Mouse (Mus musculus) intestine, embryonic 16.5 days (tissue): ENCODE data around the gene Lix1l. TPM values are rescaled to one million over a fixed set of nuclear protein-coding genes. Genes with fewer than 3 reads are reported as not detected.

Source experiments
- ATAC-seq: fragments of 200-750 bp; cut with Nextera tagmentation; 2 replicates; pipeline ENCODE4 v1.8.0; 2017; ENCODE audit warnings: moderate TSS enrichment, moderate library complexity
- H3K27ac ChIP-seq: fragments of 300-500 bp; sonication (generic); 2 replicates; pipeline ENCODE4 v1.5.1; 2014; ENCODE audit warnings: mild to moderate bottlenecking, low read length
- H3K27me3 ChIP-seq: fragments of 300-500 bp; sonication (generic); replicated peaks from 2 replicates; pipeline ENCODE4 v1.6.1; 2014; ENCODE audit warnings: low read length, control low read depth, mixed read lengths; ENCODE audit not compliant: control insufficient read depth, insufficient read depth
- H3K36me3 ChIP-seq: fragments of 300-500 bp; sonication (generic); 2 replicates; pipeline ENCODE4 v1.6.1; 2014; ENCODE audit warnings: low read length, control low read depth; ENCODE audit not compliant: control insufficient read depth, insufficient read depth
- H3K4me1 ChIP-seq: fragments of 300-500 bp; sonication (generic); 2 replicates; pipeline ENCODE4 v1.6.1; 2014; ENCODE audit warnings: low read length, control low read depth, mixed read lengths; ENCODE audit not compliant: control insufficient read depth, insufficient read depth
- H3K4me2 ChIP-seq: fragments of 300-500 bp; sonication (generic); 2 replicates; pipeline ENCODE4 v1.6.1; 2014; ENCODE audit warnings: low read depth, low read length, control low read depth
- H3K4me3 ChIP-seq: fragments of 300-500 bp; sonication (generic); 2 replicates; pipeline ENCODE4 v1.5.1; 2014; ENCODE audit warnings: mild to moderate bottlenecking, low read length
- H3K9ac ChIP-seq: fragments of 300-500 bp; sonication (generic); 2 replicates; pipeline ENCODE4 v1.6.1; 2014; ENCODE audit warnings: low read depth, low read length
- H3K9me3 ChIP-seq: fragments of 300-500 bp; sonication (generic); 2 replicates; pipeline ENCODE4 v1.6.1; 2016; ENCODE audit warnings: low read length, control low read depth; ENCODE audit not compliant: control insufficient read depth
- WGBS: fragments of 180-500 bp; shearing (Covaris S2); extraction: QIAGEN DNeasy Blood & Tissue Kit; methylation state at CpG from one replicate; pipeline ENCODE4 v1.1.7; 2014; 5-methylcytosine and 5-hydroxymethylcytosine counted together
- polyA plus RNA-seq: library from polyadenylated mRNA; unstranded; fragments of >200 nt; fragmentation: Nextera tagmentation; extraction: Ambion mirVana; gene quantifications from 2 replicates; pipeline ENCODE4 v1.2.1, GENCODE M21; 2015

Lix1l gene
- polyA plus RNA-seq, 1 experiment from 2014 or later: 4.8 TPM

- peak overlapping the region; percentile 53; the same call in 1 of the 2 replicates for H3K9ac ChIP-seq
- 39% methylated on average over 10 of the region's 10 CpGs for WGBS
These were observed 36.9 kb upstream of the Lix1l start for GRCm38 (mm10) chr3:96563911-96564632.

GRCm38 (mm10) chr3:96564633-96565032, 36.3 kb upstream of the Lix1l start:
- H3K36me3 ChIP-seq: peaks cover 11% of the 10 kb centered on the region
- peak; percentile 34; the same call in 1 of the 2 replicates for ATAC-seq

More at GRCm38 (mm10) chr3:96563911-96564632, 36.9 kb upstream of the Lix1l start:
- H3K36me3 ChIP-seq: peaks cover 13% of the 10 kb centered on the region
- H3K4me1 ChIP-seq: peaks cover 51% of the 10 kb centered on the region
- H3K27me3 ChIP-seq: no peaks in the 10 kb centered on the region
- peak overlapping the region; percentile 94 for H3K27ac ChIP-seq
- peak overlapping the region; percentile 9 for H3K4me3 ChIP-seq
- ATAC-seq: peak; percentile 67
- no peaks in the 10 kb centered on the region for H3K9me3 ChIP-seq
- peak overlapping the region; percentile 29; the same call in 1 of the 2 replicates for H3K4me2 ChIP-seq

GRCm38 (mm10) chr3:96565105-96565504, 35.8 kb upstream of the Lix1l start:
- Histone ChIP-seq H3K4me1 (peaks cover 48% of the 10 kb centered on the region), H3K27me3 (no peaks in the 10 kb centered on the region), H3K36me3 (peaks cover 9% of the 10 kb centered on the region), H3K4me3 (no peak overlapping the region), H3K4me2 (no peak overlapping the region), H3K27ac (peak overlapping the region; percentile 94; the same call in 1 of the 2 replicates), H3K9ac (no peak overlapping the region), H3K9me3 (no peaks in the 10 kb centered on the region)
- 77% methylated on average over 3 of the region's 3 CpGs for WGBS
- no peak for ATAC-seq

More at GRCm38 (mm10) chr3:96564633-96565032, 36.3 kb upstream of the Lix1l start:
- Histone ChIP-seq H3K27ac (peak overlapping the region; percentile 94), H3K4me1 (peaks cover 51% of the 10 kb centered on the region), H3K27me3 (no peaks in the 10 kb centered on the region), H3K9me3 (no peaks in the 10 kb centered on the region), H3K9ac (peak overlapping the region; percentile 53), H3K4me2 (peak overlapping the region; percentile 29; the same call in 1 of the 2 replicates), H3K4me3 (peak overlapping the region; percentile 9)
- 47% methylated on average over 7 of the region's 7 CpGs for WGBS

- H3K27me3 ChIP-seq: no peaks in the 10 kb centered on the region
- peak overlapping the region; percentile 15; the same call in 1 of the 2 replicates for H3K27ac ChIP-seq
- H3K4me3 ChIP-seq: no peak overlapping the region
- peaks cover 35% of the 10 kb centered on the region for H3K4me1 ChIP-seq
- no peak overlapping the region for H3K4me2 ChIP-seq
- H3K36me3 ChIP-seq: no peaks in the 10 kb centered on the region
- no peaks in the 10 kb centered on the region for H3K9me3 ChIP-seq
- no peak for ATAC-seq
- H3K9ac ChIP-seq: no peak overlapping the region
- WGBS: 80% methylated on average over 8 of the region's 8 CpGs
These were observed 34.1 kb upstream of the Lix1l start for GRCm38 (mm10) chr3:96566661-96567450.

GRCm38 (mm10) chr3:96568605-96569004, 32.3 kb upstream of the Lix1l start:
- Histone ChIP-seq H3K27ac (no peak overlapping the region), H3K4me1 (peaks cover 33% of the 10 kb centered on the region), H3K9me3 (no peaks in the 10 kb centered on the region), H3K4me3 (no peak overlapping the region), H3K36me3 (no peaks in the 10 kb centered on the region), H3K9ac (no peak overlapping the region), H3K4me2 (no peak overlapping the region), H3K27me3 (no peaks in the 10 kb centered on the region)
- WGBS: 72% methylated on average over 8 of the region's 8 CpGs
- ATAC-seq: no peak

GRCm38 (mm10) chr3:96569506-96569905, 31.4 kb upstream of the Lix1l start:
- H3K27me3 ChIP-seq: no peaks in the 10 kb centered on the region
- H3K9ac ChIP-seq: no peak overlapping the region
- no peak overlapping the region for H3K4me2 ChIP-seq
- H3K4me3 ChIP-seq: no peak overlapping the region
- H3K27ac ChIP-seq: peak overlapping the region; percentile 15; the same call in 1 of the 2 replicates
- WGBS: 91% methylated on average over 13 of the region's 13 CpGs
- no peak for ATAC-seq
- peaks cover 24% of the 10 kb centered on the region for H3K4me1 ChIP-seq
- H3K36me3 ChIP-seq: no peaks in the 10 kb centered on the region
- H3K9me3 ChIP-seq: no peaks in the 10 kb centered on the region

GRCm38 (mm10) chr3:96569966-96570605, 30.9 kb upstream of the Lix1l start:
- Histone ChIP-seq H3K27ac (no peak overlapping the region), H3K4me1 (peaks cover 19% of the 10 kb centered on the region), H3K36me3 (no peaks in the 10 kb centered on the region), H3K4me3 (no peak overlapping the region), H3K4me2 (no peak overlapping the region), H3K9me3 (no peaks in the 10 kb centered on the region), H3K9ac (no peak overlapping the region), H3K27me3 (no peaks in the 10 kb centered on the region)
- 82% methylated on average over 11 of the region's 11 CpGs for WGBS
- ATAC-seq: no peak

GRCm38 (mm10) chr3:96570643-96571042, 30.3 kb upstream of the Lix1l start:
- Histone ChIP-seq H3K27ac (no peak overlapping the region; the same call in 1 of the 2 replicates), H3K4me3 (no peak overlapping the region), H3K36me3 (no peaks in the 10 kb centered on the region), H3K9me3 (no peaks in the 10 kb centered on the region), H3K4me2 (no peak overlapping the region), H3K4me1 (peaks cover 18% of the 10 kb centered on the region), H3K27me3 (no peaks in the 10 kb centered on the region), H3K9ac (no peak overlapping the region)
- 67% methylated on average over 7 of the region's 7 CpGs for WGBS
- no peak for ATAC-seq

- WGBS: 80% methylated on average over 2 of the region's 2 CpGs
These were observed 29.6 kb upstream of the Lix1l start for GRCm38 (mm10) chr3:96571336-96571735.

More at GRCm38 (mm10) chr3:96571336-96571735, 29.6 kb upstream of the Lix1l start:
- ATAC-seq: no peak
- Histone ChIP-seq H3K27me3 (no peaks in the 10 kb centered on the region), H3K9me3 (no peaks in the 10 kb centered on the region), H3K4me1 (peaks cover 18% of the 10 kb centered on the region), H3K4me3 (no peak overlapping the region), H3K9ac (no peak overlapping the region), H3K36me3 (no peaks in the 10 kb centered on the region), H3K4me2 (no peak overlapping the region), H3K27ac (no peak overlapping the region; the same call in 1 of the 2 replicates)
